17 mouse cellular contexts compared by ENCODE assay signal in the genomic region with DNA sequence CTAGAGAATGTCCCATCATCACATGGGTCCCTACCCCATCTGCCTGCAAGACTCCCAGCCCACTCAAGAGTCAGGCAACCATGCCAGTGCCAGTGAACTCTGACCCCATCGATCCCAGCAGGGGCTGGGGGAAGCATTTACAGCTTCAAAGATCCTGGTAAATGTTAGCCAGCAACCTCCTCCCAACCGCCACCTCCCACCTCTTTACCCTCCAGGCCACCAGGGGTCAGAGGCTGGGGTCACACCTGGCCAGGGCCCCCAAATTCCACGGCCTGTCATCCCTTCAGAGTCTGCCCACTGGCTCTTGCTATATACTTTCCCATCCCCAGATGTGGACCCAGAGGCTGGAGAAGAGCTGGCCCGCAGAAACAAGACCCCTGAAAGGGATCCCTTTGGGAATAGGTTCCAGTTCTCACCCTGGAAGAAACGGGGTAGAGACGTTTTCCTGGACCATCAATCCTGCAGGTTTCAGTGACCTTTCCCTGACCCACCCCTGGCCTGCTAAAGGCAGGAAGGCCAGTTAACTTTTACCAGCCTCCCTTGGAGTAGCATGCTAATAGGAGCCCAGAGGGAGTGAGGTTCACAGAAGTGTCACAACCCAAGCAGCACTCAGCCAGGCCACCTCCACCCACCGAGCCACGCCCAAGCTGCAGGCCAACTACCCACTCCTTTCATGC.
DNase-seq lines count a peak whose midpoint lies in the region; ATAC-seq lines count a peak whose summit lies in the region.
"Had no signal": no experiment of that assay in that cellular context is flagged by ENCODE, and none has a peak within 500 bp of the region (broad histone marks: within the 10 kb centered on the region; RNA-seq: fewer than 3 reads in every experiment).

No protein-coding gene starts in this region.

- no peaks in the 10 kb centered on the region for H3K27me3 ChIP-seq in kidney, embryonic 14.5 days (ENCODE audit: control insufficient read depth, insufficient read depth, low read length)
- peaks cover 7% of the 10 kb centered on the region; the same call in 1 of the 2 replicates for H3K27me3 ChIP-seq in embryonic facial prominence, embryonic 10.5 days (replicated peaks; ENCODE audit: low read depth, poor library complexity, severe bottlenecking)
- H3K27me3 ChIP-seq: CH12.LX; midbrain, embryonic 15.5 days; stomach, embryonic 15.5 days had no signal

- ATAC-seq in kidney, embryonic 14.5 days (ENCODE audit: low FRiP score, low TSS enrichment), result no peak
- peak; percentile 33; the same call in 1 of the 2 replicates for ATAC-seq in megakaryocyte progenitor cell, adult 5-6 weeks (replicated peaks; ENCODE audit: poor library complexity)
- ATAC-seq: midbrain, embryonic 15.5 days had no signal

- H3K4me2 ChIP-seq in kidney, embryonic 14.5 days (replicated peaks; ENCODE audit: low read depth, low read length), result no peak overlapping the region
- H3K4me2 ChIP-seq: heart, embryonic 11.5 days; hindbrain, embryonic 12.5 days; lung, embryonic 15.5 days; midbrain, embryonic 15.5 days; stomach, embryonic 15.5 days had no signal

- no peaks in the 10 kb centered on the region for H3K9me3 ChIP-seq in kidney, embryonic 14.5 days (ENCODE audit: control insufficient read depth, low read length)
- H3K9me3 ChIP-seq in embryonic facial prominence, embryonic 10.5 days, result no peaks in the 10 kb centered on the region
- H3K9me3 ChIP-seq: hindbrain, embryonic 12.5 days; lung, embryonic 15.5 days; midbrain, embryonic 15.5 days; stomach, embryonic 15.5 days had no signal

- WGBS in kidney, embryonic 14.5 days, result 23% methylated on average over 8 of the region's 8 CpGs
- WGBS in embryonic facial prominence, embryonic 10.5 days, result 26% methylated on average over 8 of the region's 8 CpGs

- H3K4me1 ChIP-seq in kidney, embryonic 14.5 days (ENCODE audit: control insufficient read depth, insufficient read depth, low read length), result peaks cover 22% of the 10 kb centered on the region
- H3K4me1 ChIP-seq in embryonic facial prominence, embryonic 10.5 days, result peaks cover 80% of the 10 kb centered on the region
- H3K4me1 ChIP-seq: midbrain, embryonic 15.5 days had no signal

- no peak overlapping the region for H3K9ac ChIP-seq in kidney, embryonic 14.5 days (ENCODE audit: low read depth, low read length)
- H3K9ac ChIP-seq: hindbrain, embryonic 12.5 days; lung, embryonic 15.5 days; midbrain, embryonic 15.5 days; stomach, embryonic 15.5 days had no signal

- H3K4me3 ChIP-seq in kidney, embryonic 14.5 days (ENCODE audit: low read length), result no peak overlapping the region
- no peak overlapping the region for H3K4me3 ChIP-seq in embryonic facial prominence, embryonic 10.5 days
- H3K4me3 ChIP-seq: erythroblast, embryonic 14.5 days; hindbrain, embryonic 12.5 days; lung, embryonic 15.5 days; midbrain, embryonic 15.5 days; stomach, embryonic 15.5 days had no signal

- DNase-seq in kidney, adult 18-20 months, result peak; percentile 28
- peak; percentile 66 for DNase-seq in adrenal gland, postnatal 14 days
- peak; percentile 37 for DNase-seq in embryonic facial prominence, embryonic 10.5 days (ENCODE audit: low spot score)
- no peak for DNase-seq in right cerebral cortex, postnatal 10 days (ENCODE audit: low spot score in 2 of 2)
- no peak for DNase-seq in urinary bladder, postnatal 36 days (ENCODE audit: low spot score in 2 of 2)
- no peak for DNase-seq in spleen, adult 18-20 months
- DNase-seq: cerebellum, postnatal 14 days; right cerebral cortex, postnatal 25 days had no signal

- no peak overlapping the region for H3K27ac ChIP-seq in kidney, embryonic 14.5 days (ENCODE audit: low read depth, low read length)
- H3K27ac ChIP-seq in embryonic facial prominence, embryonic 10.5 days (replicated peaks), result peak overlapping the region; percentile 49
- H3K27ac ChIP-seq: hindbrain, embryonic 12.5 days; lung, embryonic 15.5 days; midbrain, embryonic 15.5 days had no signal

- H3K36me3 ChIP-seq in kidney, embryonic 14.5 days (ENCODE audit: control insufficient read depth, insufficient read depth, low read length), result no peaks in the 10 kb centered on the region
- no peaks in the 10 kb centered on the region for H3K36me3 ChIP-seq in embryonic facial prominence, embryonic 10.5 days (replicated peaks)
- H3K36me3 ChIP-seq: hindbrain, embryonic 12.5 days; lung, embryonic 15.5 days; midbrain, embryonic 15.5 days; stomach, embryonic 15.5 days had no signal

Comparison
In these comparisons a context has a peak if more than half of its experiments do, and no peak if none do; other contexts are left out.
1. DNase-seq: peak in kidney, adult 18-20 months (single experiment), adrenal gland, postnatal 14 days (single experiment) and embryonic facial prominence, embryonic 10.5 days (single experiment); none in right cerebral cortex, postnatal 10 days (0 of 2), urinary bladder, postnatal 36 days (0 of 2) and spleen, adult 18-20 months (0 of 2).